In genomic region chr6:112302814-112303383, GRCm38 (mm10) we compare ENCODE assay signal across 16 mouse cellular contexts. TPM values are rescaled to one million over a fixed set of nuclear protein-coding genes. Genes with fewer than 3 reads are reported as not detected.
DNase-seq lines count a peak whose midpoint lies in the region; ATAC-seq lines count a peak whose summit lies in the region.
"Had no signal": no experiment of that assay in that cellular context is flagged by ENCODE, and none has a peak within 500 bp of the region (broad histone marks: within the 10 kb centered on the region; RNA-seq: fewer than 3 reads in every experiment).

No protein-coding gene starts in this region.

- ATAC-seq in embryonic facial prominence, embryonic 12.5 days (ENCODE audit: insufficient number of reproducible peaks, insufficient read depth, low FRiP score, low TSS enrichment) = 0 out of 2 replicates have a peak, but pooled peaks have one; percentile 56
- peak; percentile 29; the same call in 1 of the 2 replicates for ATAC-seq in heart, embryonic 15.5 days (replicated peaks; ENCODE audit: insufficient number of reproducible peaks, insufficient read depth, low FRiP score, low read depth)
- ATAC-seq in midbrain, embryonic 12.5 days (ENCODE audit: low FRiP score, low read depth) = 0 out of 2 replicates have a peak, but pooled peaks have one; percentile 16
- no peak for ATAC-seq in midbrain, embryonic 14.5 days (ENCODE audit: low FRiP score, low TSS enrichment)
- peak; percentile 46; the same call in 1 of the 2 replicates for ATAC-seq in stomach, embryonic 16.5 days (ENCODE audit: insufficient read depth, low FRiP score)
- ATAC-seq: forebrain, embryonic 16.5 days had no signal

- no peaks in the 10 kb centered on the region for H3K36me3 ChIP-seq in embryonic facial prominence, embryonic 12.5 days
- H3K36me3 ChIP-seq in embryonic facial prominence, embryonic 10.5 days (replicated peaks) = no peaks in the 10 kb centered on the region
- no peaks in the 10 kb centered on the region for H3K36me3 ChIP-seq in heart, embryonic 15.5 days
- no peaks in the 10 kb centered on the region for H3K36me3 ChIP-seq in midbrain, embryonic 12.5 days
- no peaks in the 10 kb centered on the region for H3K36me3 ChIP-seq in midbrain, embryonic 14.5 days (ENCODE audit: control insufficient read depth, insufficient read depth, low read length)
- no peaks in the 10 kb centered on the region for H3K36me3 ChIP-seq in stomach, embryonic 16.5 days (ENCODE audit: control insufficient read depth, insufficient read depth, low read length)
- H3K36me3 ChIP-seq: neural tube, embryonic 13.5 days had no signal

- no peaks in the 10 kb centered on the region for H3K9me3 ChIP-seq in embryonic facial prominence, embryonic 12.5 days
- H3K9me3 ChIP-seq in embryonic facial prominence, embryonic 10.5 days = no peaks in the 10 kb centered on the region
- H3K9me3 ChIP-seq in heart, embryonic 15.5 days (replicated peaks) = no peaks in the 10 kb centered on the region
- no peaks in the 10 kb centered on the region for H3K9me3 ChIP-seq in midbrain, embryonic 12.5 days
- H3K9me3 ChIP-seq in midbrain, embryonic 14.5 days (ENCODE audit: control insufficient read depth, low read length) = no peaks in the 10 kb centered on the region
- no peaks in the 10 kb centered on the region for H3K9me3 ChIP-seq in stomach, embryonic 16.5 days (replicated peaks; ENCODE audit: control insufficient read depth, low read length)
- H3K9me3 ChIP-seq: neural tube, embryonic 13.5 days had no signal

- DNase-seq in embryonic facial prominence, embryonic 10.5 days (ENCODE audit: low spot score) = no peak
- no peak for DNase-seq in heart, adult 11 months
- DNase-seq in midbrain, embryonic 14.5 days = no peak
- DNase-seq in left cerebral cortex, postnatal 25 days (ENCODE audit: low spot score in 2 of 2) = no peak
- DNase-seq: cerebellum, adult 11 months; cerebellum, postnatal 10 days; gastrocnemius, postnatal 36 days; kidney, adult 8-10 months; lung, adult 18-20 months had no signal

- WGBS in embryonic facial prominence, embryonic 12.5 days = 75% methylated on average over 9 of the region's 9 CpGs
- WGBS in embryonic facial prominence, embryonic 10.5 days = 82% methylated on average over 9 of the region's 9 CpGs
- 56% methylated on average over 9 of the region's 9 CpGs for WGBS in heart, embryonic 15.5 days
- 89% methylated on average over 9 of the region's 9 CpGs for WGBS in midbrain, embryonic 12.5 days
- WGBS in midbrain, embryonic 14.5 days = 82% methylated on average over 9 of the region's 9 CpGs
- WGBS in stomach, embryonic 16.5 days = 64% methylated on average over 9 of the region's 9 CpGs

- intact Hi-C loops in left cerebral cortex, postnatal 25 days (cut with DNase I) = no loop called here

- no peak overlapping the region for H3K27ac ChIP-seq in embryonic facial prominence, embryonic 12.5 days
- no peak overlapping the region for H3K27ac ChIP-seq in embryonic facial prominence, embryonic 10.5 days (replicated peaks)
- peak overlapping the region; percentile 40 for H3K27ac ChIP-seq in heart, embryonic 15.5 days
- H3K27ac ChIP-seq in midbrain, embryonic 12.5 days (replicated peaks) = no peak overlapping the region
- no peak overlapping the region for H3K27ac ChIP-seq in midbrain, embryonic 14.5 days (replicated peaks; ENCODE audit: low read depth, low read length)
- H3K27ac ChIP-seq in stomach, embryonic 16.5 days (ENCODE audit: low read length) = 0 out of 2 replicates have a peak overlapping the region, but pooled peaks have one; percentile 9
- H3K27ac ChIP-seq: neural tube, embryonic 13.5 days had no signal

- no peak overlapping the region for H3K9ac ChIP-seq in embryonic facial prominence, embryonic 12.5 days
- no peak overlapping the region for H3K9ac ChIP-seq in heart, embryonic 15.5 days
- H3K9ac ChIP-seq in midbrain, embryonic 12.5 days (replicated peaks) = no peak overlapping the region
- no peak overlapping the region for H3K9ac ChIP-seq in midbrain, embryonic 14.5 days (replicated peaks; ENCODE audit: low read length)
- H3K9ac ChIP-seq in stomach, embryonic 16.5 days (ENCODE audit: low read length) = no peak overlapping the region
- H3K9ac ChIP-seq: neural tube, embryonic 13.5 days had no signal

- no peak overlapping the region for H3K4me2 ChIP-seq in embryonic facial prominence, embryonic 12.5 days (replicated peaks)
- no peak overlapping the region for H3K4me2 ChIP-seq in heart, embryonic 15.5 days
- no peak overlapping the region for H3K4me2 ChIP-seq in midbrain, embryonic 12.5 days (replicated peaks)
- no peak overlapping the region for H3K4me2 ChIP-seq in midbrain, embryonic 14.5 days (ENCODE audit: low read length)
- no peak overlapping the region for H3K4me2 ChIP-seq in stomach, embryonic 16.5 days (ENCODE audit: low read depth, low read length)
- H3K4me2 ChIP-seq: midbrain, embryonic 11.5 days; neural tube, embryonic 13.5 days had no signal

- no peak overlapping the region for H3K4me3 ChIP-seq in embryonic facial prominence, embryonic 12.5 days
- H3K4me3 ChIP-seq in embryonic facial prominence, embryonic 10.5 days = no peak overlapping the region
- no peak overlapping the region for H3K4me3 ChIP-seq in heart, embryonic 15.5 days
- no peak overlapping the region for H3K4me3 ChIP-seq in midbrain, embryonic 12.5 days
- no peak overlapping the region for H3K4me3 ChIP-seq in midbrain, embryonic 14.5 days (replicated peaks; ENCODE audit: low read depth, low read length)
- H3K4me3 ChIP-seq in stomach, embryonic 16.5 days (replicated peaks; ENCODE audit: low read length) = no peak overlapping the region
- H3K4me3 ChIP-seq: neural tube, embryonic 13.5 days had no signal

- 0 out of 2 replicates have a peak, but pooled peaks cover 7% of the 10 kb centered on the region for H3K4me1 ChIP-seq in embryonic facial prominence, embryonic 12.5 days
- peaks cover 14% of the 10 kb centered on the region for H3K4me1 ChIP-seq in embryonic facial prominence, embryonic 10.5 days
- peaks cover 35% of the 10 kb centered on the region for H3K4me1 ChIP-seq in heart, embryonic 15.5 days (replicated peaks)
- no peaks in the 10 kb centered on the region for H3K4me1 ChIP-seq in midbrain, embryonic 12.5 days
- H3K4me1 ChIP-seq in midbrain, embryonic 14.5 days (ENCODE audit: control insufficient read depth, insufficient read depth, low read length) = no peaks in the 10 kb centered on the region
- H3K4me1 ChIP-seq in stomach, embryonic 16.5 days (ENCODE audit: control insufficient read depth, insufficient read depth, low read length) = no peaks in the 10 kb centered on the region; the same call in 1 of the 2 replicates
- H3K4me1 ChIP-seq: neural tube, embryonic 13.5 days had no signal

- H3K27me3 ChIP-seq in embryonic facial prominence, embryonic 12.5 days = no peaks in the 10 kb centered on the region
- H3K27me3 ChIP-seq in embryonic facial prominence, embryonic 10.5 days (replicated peaks; ENCODE audit: low read depth, poor library complexity, severe bottlenecking) = no peaks in the 10 kb centered on the region
- H3K27me3 ChIP-seq in heart, embryonic 15.5 days = no peaks in the 10 kb centered on the region
- no peaks in the 10 kb centered on the region for H3K27me3 ChIP-seq in midbrain, embryonic 12.5 days
- H3K27me3 ChIP-seq in midbrain, embryonic 14.5 days (ENCODE audit: control insufficient read depth, insufficient read depth, low read length) = no peaks in the 10 kb centered on the region
- H3K27me3 ChIP-seq in stomach, embryonic 16.5 days (ENCODE audit: control insufficient read depth, insufficient read depth, low read length) = no peaks in the 10 kb centered on the region
- H3K27me3 ChIP-seq: neural tube, embryonic 13.5 days had no signal

RNA-seq across cellular contexts. Expression of gene Lmcd1, which starts 29.3 kb away (rescaled TPM):
- polyA plus RNA-seq in embryonic facial prominence, embryonic 12.5 days (2016; fragmentation: Nextera tagmentation; extraction: Ambion mirVana) = 20.4 and 21.6 TPM in 2 replicates
- polyA plus RNA-seq in embryonic facial prominence, embryonic 10.5 days (2016; fragmentation: Nextera tagmentation; extraction: Ambion mirVana) = 0.89 and 2.2 TPM in 2 replicates
- polyA plus RNA-seq in heart, embryonic 15.5 days (2015; fragmentation: Nextera tagmentation; extraction: Ambion mirVana) = 49.9 and 54.5 TPM in 2 replicates
- 6.2 and 9.7 TPM in 2 replicates for polyA plus RNA-seq in midbrain, embryonic 12.5 days (2016; fragmentation: Nextera tagmentation; extraction: Ambion mirVana)
- polyA plus RNA-seq in midbrain, embryonic 14.5 days (2014; fragmentation: Nextera tagmentation; extraction: Ambion mirVana) = 11.5 and 16.2 TPM in 2 replicates
- 15.3 and 30.2 TPM in 2 replicates for polyA plus RNA-seq in stomach, embryonic 16.5 days (2015; fragmentation: Nextera tagmentation; extraction: Ambion mirVana)
- 10 to 100 TPM in 1 of 2 experiments, 1 to 10 TPM in 1; 9.8 to 10.3 TPM for total RNA-seq in left cerebral cortex, postnatal 25 days (2021)

Comparison
In these comparisons a context has a peak if more than half of its experiments do, and no peak if none do; other contexts are left out.
1. H3K27ac ChIP-seq: peak in heart, embryonic 15.5 days (single experiment) and stomach, embryonic 16.5 days (single experiment); none in embryonic facial prominence, embryonic 12.5 days (single experiment), embryonic facial prominence, embryonic 10.5 days (single experiment), midbrain, embryonic 12.5 days (single experiment) and midbrain, embryonic 14.5 days (single experiment).